Mouse (Mus musculus) heart, adult 2 months (tissue): ENCODE measurements at regions not wholly inside any gene's neighbourhood (a gene's known extent, or its start where the extent isn't known, plus 50 kb on each side); places are given as distances from the start of the nearest gene placed in this dataset.

ENCODE experiments used
- DNase-seq, 2 experiments: peaks; one replicate each; pipeline ENCODE4 v3.0.0; 2021
- H3K27ac ChIP-seq: fragments of 200-600 bp; 2 replicates; pipeline ENCODE4 v1.8.1; 2022
- H3K27me3 ChIP-seq: fragments of 200-500 bp; 2 replicates; pipeline ENCODE4 v1.6.1; 2012; ENCODE audit warnings: mild to moderate bottlenecking, low read length, inconsistent platforms, mixed read lengths; ENCODE audit not compliant: control insufficient read depth, insufficient read depth
- H3K36me3 ChIP-seq: fragments of 200-500 bp; 2 replicates; pipeline ENCODE4 v1.6.1; 2012; ENCODE audit warnings: low read length, inconsistent platforms; ENCODE audit not compliant: control insufficient read depth, insufficient read depth
- H3K4me1 ChIP-seq: fragments of 200-500 bp; 2 replicates; pipeline ENCODE4 v1.6.1; 2011; ENCODE audit warnings: low read length; ENCODE audit not compliant: control insufficient read depth, insufficient read depth
- H3K4me3 ChIP-seq: fragments of 200-600 bp; 2 replicates; pipeline ENCODE4 v1.8.1; 2022
- H3K79me2 ChIP-seq: fragments of 200-500 bp; replicated peaks from 2 replicates; pipeline ENCODE4 v1.6.1; 2012; ENCODE audit warnings: mild to moderate bottlenecking, inconsistent platforms, low read length, moderate library complexity, mixed read lengths; ENCODE audit not compliant: control insufficient read depth, insufficient read depth
- H3K9ac ChIP-seq: fragments of 200-500 bp; 2 replicates; pipeline ENCODE4 v1.6.1; 2012; ENCODE audit warnings: low read depth, mild to moderate bottlenecking, control low read depth, inconsistent platforms, low read length, mixed read lengths
- CTCF ChIP-seq: fragments of 200-600 bp; IDR thresholded peaks from 2 replicates; pipeline ENCODE4 v1.8.1; 2022; ENCODE audit warnings: antibody characterized with exemption, mild to moderate bottlenecking, moderate library complexity
- EP300 ChIP-seq: fragments of 200-500 bp; IDR thresholded peaks from 2 replicates; pipeline ENCODE4 v1.6.1; 2011; ENCODE audit warnings: low read depth, low read length, control low read depth; ENCODE audit not compliant: insufficient read depth
- POLR2A ChIP-seq: fragments of 200-500 bp; IDR thresholded peaks from 2 replicates; pipeline ENCODE4 v1.6.1; 2011; ENCODE audit warnings: mild to moderate bottlenecking, low read depth, low read length, control low read depth; ENCODE audit not compliant: insufficient read depth
- WGBS: fragments of 180-500 bp; shearing (Covaris S2); methylation state at CpG from one replicate; pipeline ENCODE4 v1.1.7; 2018; 5-methylcytosine and 5-hydroxymethylcytosine counted together
- intact Hi-C: fragments of 180-260 bp; cut with DNase I; formaldehyde crosslinking; loops from one replicate; pipeline ENCODE4 v1.15.1; 2025

GRCm38 (mm10) chr13:15094836-15095235 is 368.2 kb upstream of the Gli3 start:
- intact Hi-C loops = no loop called here
- TF ChIP-seq CTCF (no peak), POLR2A (no peak), EP300 (no peak)
- no peak overlapping the region for H3K4me3 ChIP-seq
- no peaks in the 10 kb centered on the region for H3K4me1 ChIP-seq
- no peak overlapping the region for H3K27ac ChIP-seq
- H3K79me2 ChIP-seq = no peaks in the 10 kb centered on the region
- no peaks in the 10 kb centered on the region for H3K27me3 ChIP-seq
- H3K36me3 ChIP-seq = no peaks in the 10 kb centered on the region
- no peak overlapping the region for H3K9ac ChIP-seq
- no peak for DNase-seq
- WGBS = 46% methylated on average over 1 of the region's 1 CpGs

DNA sequence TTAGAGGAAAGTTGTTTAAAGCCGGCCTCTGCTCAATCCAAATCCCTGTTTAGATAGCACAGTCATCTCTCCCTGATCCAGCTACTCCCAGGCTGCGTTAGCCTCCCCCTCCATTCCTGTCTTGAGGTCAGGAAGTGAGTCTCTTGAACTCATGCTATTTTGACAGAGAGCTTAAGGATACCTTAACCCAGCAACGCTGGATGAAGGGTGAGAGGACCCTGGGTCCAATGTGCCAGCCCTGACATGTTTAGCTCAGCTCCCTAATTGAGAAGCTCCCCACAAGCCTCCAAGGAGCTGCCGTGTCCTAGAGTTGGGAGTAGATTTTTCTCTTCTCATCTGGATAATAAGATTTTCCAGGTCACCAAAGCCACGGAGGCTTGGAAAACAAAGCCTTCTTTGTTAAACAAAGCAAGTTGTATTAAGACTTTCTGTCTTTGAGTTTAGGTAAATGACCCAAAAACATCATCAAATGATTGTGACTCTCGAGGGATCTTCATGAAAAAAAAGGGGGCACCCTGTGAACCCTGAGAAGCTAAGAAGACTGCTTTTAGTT is 355.2 kb upstream of the Gli3 start:
- H3K27me3 ChIP-seq = no peaks in the 10 kb centered on the region
- H3K4me3 ChIP-seq = no peak overlapping the region
- H3K79me2 ChIP-seq = no peaks in the 10 kb centered on the region
- 22% methylated on average over 6 of the region's 6 CpGs for WGBS
- no peaks in the 10 kb centered on the region for H3K4me1 ChIP-seq
- H3K9ac ChIP-seq = no peak overlapping the region
- H3K27ac ChIP-seq = no peak overlapping the region
- no peak for TF ChIP-seq CTCF
- TF ChIP-seq POLR2A = no peak
- intact Hi-C loops = no loop called here
- no peak for DNase-seq
- no peaks in the 10 kb centered on the region for H3K36me3 ChIP-seq

- intact Hi-C loops = no loop called here
- H3K27me3 ChIP-seq = no peaks in the 10 kb centered on the region
- H3K4me1 ChIP-seq = no peaks in the 10 kb centered on the region
- 66% methylated on average over 7 of the region's 7 CpGs for WGBS
- H3K9ac ChIP-seq = no peak overlapping the region
- H3K27ac ChIP-seq = no peak overlapping the region
- TF ChIP-seq POLR2A = no peak
- TF ChIP-seq EP300 = no peak
- TF ChIP-seq CTCF = no peak
- no peak overlapping the region for H3K4me3 ChIP-seq
- no peaks in the 10 kb centered on the region for H3K36me3 ChIP-seq
- DNase-seq = no peak
- no peaks in the 10 kb centered on the region for H3K79me2 ChIP-seq
Measured at GRCm38 (mm10) chr13:15113383-15113782, 349.7 kb upstream of the Gli3 start.

GRCm38 (mm10) chr13:15130249-15130648 is 332.8 kb upstream of the Gli3 start:
- H3K79me2 ChIP-seq = no peaks in the 10 kb centered on the region
- no peaks in the 10 kb centered on the region for H3K36me3 ChIP-seq
- H3K27ac ChIP-seq = no peak overlapping the region
- H3K4me3 ChIP-seq = no peak overlapping the region
- intact Hi-C loops = no loop called here
- 66% methylated on average over 2 of the region's 2 CpGs for WGBS
- H3K27me3 ChIP-seq = no peaks in the 10 kb centered on the region
- no peak for TF ChIP-seq CTCF
- no peak for TF ChIP-seq EP300
- no peaks in the 10 kb centered on the region for H3K4me1 ChIP-seq
- H3K9ac ChIP-seq = no peak overlapping the region
- no peak for DNase-seq

- Histone ChIP-seq H3K27me3 (no peaks in the 10 kb centered on the region), H3K4me1 (no peaks in the 10 kb centered on the region), H3K9ac (no peak overlapping the region), H3K4me3 (no peak overlapping the region), H3K36me3 (no peaks in the 10 kb centered on the region), H3K27ac (no peak overlapping the region), H3K79me2 (no peaks in the 10 kb centered on the region)
- no peak for DNase-seq
- TF ChIP-seq EP300 = no peak
- TF ChIP-seq CTCF = no peak
- no peak for TF ChIP-seq POLR2A
- WGBS = 59% methylated on average over 6 of the region's 6 CpGs
- intact Hi-C loops = no loop called here
Measured at GRCm38 (mm10) chr13:15146167-15146566, 316.9 kb upstream of the Gli3 start.

GRCm38 (mm10) chr13:15180898-15181297 is 282.1 kb upstream of the Gli3 start:
- no peak overlapping the region for H3K27ac ChIP-seq
- H3K27me3 ChIP-seq = no peaks in the 10 kb centered on the region
- H3K79me2 ChIP-seq = no peaks in the 10 kb centered on the region
- no peak for DNase-seq
- H3K36me3 ChIP-seq = no peaks in the 10 kb centered on the region
- no peak for TF ChIP-seq POLR2A
- no peak for TF ChIP-seq CTCF
- TF ChIP-seq EP300 = no peak
- 59% methylated on average over 2 of the region's 2 CpGs for WGBS
- no peak overlapping the region for H3K9ac ChIP-seq
- no peaks in the 10 kb centered on the region for H3K4me1 ChIP-seq
- intact Hi-C loops = no loop called here
- no peak overlapping the region for H3K4me3 ChIP-seq
